Mouse (Mus musculus): ENCODE results near the gene Itga3.

Itga3 gene

DNA sequence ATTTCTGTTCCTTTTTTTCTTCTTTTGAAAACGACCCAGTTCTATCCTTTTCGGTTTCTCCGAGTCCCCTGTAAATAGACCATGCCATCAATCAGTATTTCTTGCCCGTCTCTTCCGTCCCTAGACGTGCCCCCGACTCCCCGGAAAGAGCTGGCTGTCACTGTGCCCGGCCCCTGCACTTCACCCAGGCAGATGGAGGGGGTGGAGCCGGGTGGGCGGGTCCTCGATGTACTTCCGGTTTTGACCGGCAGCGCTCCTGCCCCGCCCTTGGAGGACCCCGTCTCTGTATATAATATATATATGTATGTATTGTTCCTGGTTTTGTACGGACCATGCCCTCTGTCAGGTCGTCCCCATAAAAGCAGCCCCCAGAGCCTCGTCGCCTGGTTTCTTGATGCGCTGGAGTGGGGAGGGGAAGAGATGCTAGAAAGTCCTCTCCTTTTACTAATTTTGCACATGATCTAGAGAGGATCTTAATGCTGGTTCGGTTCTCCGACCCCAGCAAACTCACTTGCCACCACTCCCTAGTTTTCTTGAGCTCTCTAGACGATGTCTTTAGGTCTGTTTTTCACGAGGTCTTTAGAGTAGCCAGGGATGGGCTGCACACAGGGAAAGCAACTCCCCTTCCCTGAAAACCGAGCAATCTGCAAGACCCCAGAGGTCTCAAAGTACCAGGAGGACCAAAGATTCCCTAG is 69.9 kb downstream of the Itga3 start:
- in situ Hi-C loops (cut with MboI, MseI), result no loop called here

DNA sequence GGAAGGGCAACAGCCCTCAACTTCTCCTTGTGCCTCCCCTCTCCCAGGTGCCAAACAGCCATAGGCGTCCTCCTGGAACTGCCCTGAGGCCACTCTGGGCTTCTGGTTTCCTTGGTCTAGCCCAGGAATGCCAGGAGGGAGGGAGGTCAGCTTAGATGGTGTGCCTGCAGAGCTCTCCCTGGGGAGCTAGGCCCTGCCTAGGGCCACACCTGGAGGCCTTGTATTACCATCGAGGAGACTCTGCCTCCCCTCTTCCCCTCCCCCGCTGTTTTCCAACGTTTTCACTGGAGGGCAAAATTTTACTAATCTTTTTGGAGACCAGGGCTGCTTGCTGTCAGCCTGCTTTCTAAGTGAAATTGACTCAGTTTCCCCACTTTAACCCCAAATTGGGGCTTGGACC is 70.6 kb downstream of the Itga3 start:
- in situ Hi-C loops (cut with MboI, MseI), result no loop called here

DNA sequence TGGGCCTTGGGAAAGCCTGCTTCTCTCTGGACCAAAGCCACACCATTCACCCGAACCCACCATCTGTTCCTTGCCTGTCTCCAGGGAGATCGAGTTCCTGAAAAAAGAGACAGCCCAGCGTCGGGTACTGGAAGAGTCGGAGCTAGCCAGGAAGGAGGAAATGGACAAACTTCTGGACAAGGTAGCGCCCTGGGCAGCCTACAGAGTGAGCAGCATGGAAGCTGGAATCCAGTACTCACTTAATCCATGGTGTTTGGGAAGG is 71.7 kb downstream of the Itga3 start:
- in situ Hi-C loops (cut with MboI, MseI), result no loop called here

DNA sequence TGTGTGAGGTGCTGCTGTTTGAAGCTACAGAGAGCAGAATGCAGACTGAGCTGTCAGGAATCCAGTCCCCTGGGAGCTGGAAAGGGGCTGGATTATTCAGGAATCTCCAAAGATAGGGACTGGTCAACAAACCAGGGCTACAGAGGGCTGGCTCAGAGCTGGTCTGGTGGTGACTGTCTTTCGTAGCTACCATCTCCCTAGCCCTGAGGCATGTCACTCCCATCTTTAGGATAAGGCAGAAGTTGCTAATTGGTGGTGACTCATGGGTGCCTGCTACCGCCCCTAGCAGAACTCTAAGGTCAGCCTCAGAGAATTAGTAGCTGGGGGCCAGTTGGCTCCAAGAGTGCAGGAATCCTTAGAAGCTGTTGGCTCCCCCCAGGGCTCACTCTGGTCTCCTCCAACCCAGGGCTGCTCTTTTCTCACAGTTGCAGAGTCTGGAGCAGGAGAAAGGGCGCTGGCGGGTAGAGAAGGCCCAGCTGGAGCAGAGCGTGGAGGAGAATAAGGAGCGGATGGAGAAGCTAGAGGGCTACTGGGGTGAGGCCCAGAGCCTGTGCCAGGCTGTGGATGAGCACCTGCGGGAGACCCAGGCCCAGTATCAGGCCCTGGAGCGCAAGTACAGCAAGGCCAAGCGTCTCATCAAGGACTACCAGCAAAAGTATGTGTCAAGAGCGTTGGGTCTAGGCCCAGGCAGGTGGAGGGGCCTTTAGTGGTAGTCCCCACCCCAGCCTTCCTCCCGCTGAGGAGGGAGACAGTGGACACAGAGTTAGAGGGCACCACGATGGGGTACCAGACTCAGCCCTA is 72.3 kb downstream of the Itga3 start:
- in situ Hi-C loops (cut with MboI, MseI), result no loop called here

GRCm38 (mm10) chr11:95002705-95003104 is 73.9 kb downstream of the Itga3 start:
- in situ Hi-C loops (cut with MboI, MseI), result no loop called here

DNA sequence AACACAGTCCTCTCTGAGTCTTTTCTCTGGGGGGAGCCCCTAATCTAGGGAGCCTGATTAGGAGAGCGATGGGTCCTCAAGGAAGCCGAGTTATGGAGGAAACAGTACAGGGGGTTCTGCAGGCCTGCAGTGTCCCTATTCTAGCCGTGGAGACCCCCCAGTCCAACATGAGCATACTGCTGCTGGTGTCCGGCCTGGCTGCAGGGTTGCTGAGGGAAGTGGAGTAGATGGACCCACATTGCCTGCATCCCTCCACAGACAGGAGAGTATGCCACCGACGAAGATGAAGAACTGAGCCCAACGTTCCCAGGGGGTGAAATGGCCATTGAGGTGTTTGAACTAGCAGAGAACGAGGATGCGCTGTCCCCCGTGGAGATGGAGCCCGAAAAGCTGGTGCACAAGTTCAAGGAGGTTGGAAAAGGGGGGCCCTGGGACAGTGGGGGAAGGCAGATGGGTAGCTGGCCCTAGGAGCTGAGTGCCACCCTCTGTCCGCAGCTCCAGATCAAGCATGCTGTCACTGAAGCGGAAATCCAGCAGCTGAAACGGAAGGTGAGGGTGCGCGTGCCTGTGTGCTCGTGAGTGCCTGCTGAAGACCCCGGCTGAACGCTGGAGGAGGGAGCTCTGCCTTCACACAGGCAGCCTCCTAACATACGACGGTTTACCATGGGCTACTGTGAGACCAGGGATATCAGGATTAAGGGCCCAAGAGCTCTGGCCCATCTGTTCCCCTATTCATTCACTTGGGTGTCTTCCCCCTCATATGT is 74.8 kb downstream of the Itga3 start:
- in situ Hi-C loops (cut with MboI, MseI), result no loop called here

GRCm38 (mm10) chr11:95001058-95001457 is 75.5 kb downstream of the Itga3 start:
- in situ Hi-C loops (cut with MboI, MseI), result no loop called here

GRCm38 (mm10) chr11:95000548-95000947 is 76.1 kb downstream of the Itga3 start:
- in situ Hi-C loops (cut with MboI, MseI), result no loop called here

GRCm38 (mm10) chr11:95000128-95000527 is 76.5 kb downstream of the Itga3 start:
- in situ Hi-C loops (cut with MboI, MseI), result no loop called here

- in situ Hi-C loops (cut with MboI, MseI), result no loop called here
Observed at GRCm38 (mm10) chr11:94998041-94998531, 78.5 kb downstream of the Itga3 start.

DNA sequence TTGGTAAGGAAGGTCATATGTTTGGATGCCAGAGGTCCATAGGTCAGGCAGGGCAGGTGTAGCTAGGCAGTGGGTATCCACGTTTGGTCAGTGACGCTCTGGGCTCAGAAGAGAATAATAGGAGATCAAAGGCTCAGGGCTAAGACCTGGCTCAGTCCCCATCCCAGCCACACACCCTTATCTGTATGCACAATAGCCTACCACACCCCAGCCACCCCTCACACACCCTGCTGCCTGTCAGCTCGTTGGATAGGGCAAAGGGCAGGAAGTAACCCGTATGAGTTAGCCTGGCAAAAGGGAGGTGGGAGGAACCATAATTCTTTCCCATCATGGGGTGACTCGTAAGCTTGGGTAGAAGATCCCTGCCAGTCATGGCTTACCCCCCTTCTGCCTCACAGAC is 79.0 kb downstream of the Itga3 start:
- in situ Hi-C loops (cut with MboI, MseI), result no loop called here

DNA sequence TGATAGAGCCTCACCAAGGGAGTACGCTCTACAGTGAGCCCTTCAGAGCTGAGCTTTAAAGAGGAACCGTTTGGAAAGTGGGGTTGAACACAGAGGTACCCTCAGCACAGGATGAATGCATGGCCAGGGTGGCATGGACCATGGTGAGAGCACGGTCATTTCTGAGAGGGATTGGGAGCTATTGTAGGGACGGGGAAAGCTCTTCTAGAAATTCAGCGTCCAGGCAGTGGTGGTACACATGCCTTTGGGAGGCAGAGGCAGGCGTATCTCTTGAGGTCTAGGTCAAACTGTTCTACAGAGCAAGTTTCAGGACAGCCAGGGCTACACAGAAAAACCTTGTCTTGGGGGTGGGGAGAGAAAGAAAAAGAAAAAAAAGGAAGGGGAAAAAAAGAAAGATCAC is 79.6 kb downstream of the Itga3 start:
- in situ Hi-C loops (cut with MboI, MseI), result no loop called here

DNA sequence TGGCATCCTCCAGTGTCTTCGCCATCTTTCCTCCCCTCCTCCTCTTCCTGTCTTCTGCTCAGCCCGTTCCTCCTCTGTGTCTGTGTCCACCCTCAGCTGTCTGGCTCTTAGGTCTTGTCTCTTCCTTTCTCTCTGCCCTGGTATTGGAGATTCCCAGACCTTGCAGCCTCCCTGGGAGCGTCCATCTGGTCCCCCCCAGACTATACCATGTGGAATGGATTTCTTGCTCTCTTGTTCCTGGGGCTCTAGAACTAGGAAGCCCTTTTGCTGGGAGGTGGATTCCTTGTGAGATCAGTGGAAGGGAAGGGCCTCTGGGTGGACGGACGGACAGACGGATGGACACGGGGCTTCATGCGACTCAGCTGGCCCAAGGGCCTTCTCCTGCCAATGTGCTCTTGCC is 80.5 kb downstream of the Itga3 start:
- in situ Hi-C loops (cut with MboI, MseI), result no loop called here

DNA sequence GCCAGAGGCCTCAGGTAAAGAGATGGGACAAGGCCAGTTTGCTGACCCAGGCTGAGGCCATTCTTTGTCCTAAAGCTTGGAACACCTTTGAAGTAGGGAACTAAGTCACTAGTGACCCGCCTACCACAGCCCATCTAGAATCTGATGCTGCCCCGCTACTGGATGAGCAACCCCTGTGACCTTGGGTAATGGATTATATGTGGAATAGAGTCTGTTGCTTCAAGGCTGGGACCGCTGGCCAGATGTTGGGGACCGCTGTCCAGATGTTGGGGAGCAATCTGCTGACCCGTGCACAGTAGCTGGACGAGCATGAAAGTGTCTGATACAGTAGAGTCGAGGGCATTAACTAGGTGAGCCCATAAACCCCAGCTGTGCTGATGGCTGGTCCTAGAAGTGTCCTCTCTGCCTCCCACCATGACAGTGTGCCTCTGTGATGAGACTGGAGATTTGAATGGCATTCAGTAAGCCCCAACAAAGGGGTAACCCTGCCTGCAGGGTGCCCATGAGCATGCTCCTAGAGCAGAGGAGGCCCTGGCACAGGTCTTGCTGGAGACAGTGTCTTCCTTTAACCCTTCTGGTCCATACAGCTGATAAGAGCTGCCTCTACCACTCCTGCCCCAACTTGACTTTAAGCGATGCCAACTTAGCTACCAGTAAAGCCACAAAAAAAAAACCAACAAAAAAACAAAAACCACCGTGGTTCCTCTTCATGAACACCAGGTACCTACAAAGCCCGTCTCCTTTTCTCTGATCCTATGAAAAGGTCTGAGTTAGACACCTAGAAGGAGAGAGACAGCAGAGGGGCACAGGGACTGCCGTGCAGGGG is 81.4 kb downstream of the Itga3 start:
- in situ Hi-C loops (cut with MboI, MseI), result no loop called here

Data from regulatory T cell (primary cell).